Mouse (Mus musculus): ENCODE data around the gene 2700097O09Rik.
"Not testable (repeated sequence)": the region's sequence is repeated elsewhere in the genome, so short reads cannot be mapped to it uniquely, and the experiment has no call there.

The 2700097O09Rik gene

GRCm38 (mm10) chr12:55079726-55080600, at the start of gene 2700097O09Rik, which contains the start of gene Srp54a:
Gene 2700097O09Rik (minus strand): TSS chr12:55080110.
Gene Srp54a (plus strand): TSS chr12:55080262.
- DNase-seq (ENCODE audit: low spot score), result peak; percentile 94

GRCm38 (mm10) chr12:55124731-55125130, 44.8 kb upstream of the 2700097O09Rik start:
- DNase-seq (ENCODE audit: low spot score), result not testable (repeated sequence)

GRCm38 (mm10) chr12:55124242-55124641, 44.3 kb upstream of the 2700097O09Rik start, which contains the start of gene Fam177a:
Gene Fam177a (plus strand): TSS chr12:55124469.
- DNase-seq (ENCODE audit: low spot score), result not testable (repeated sequence)

- DNase-seq (ENCODE audit: low spot score), result not testable (repeated sequence)
Observed at GRCm38 (mm10) chr12:55112616-55113015, 32.7 kb upstream of the 2700097O09Rik start.

GRCm38 (mm10) chr12:55092127-55092526, 12.2 kb upstream of the 2700097O09Rik start:
- not testable (repeated sequence) for DNase-seq (ENCODE audit: low spot score)

GRCm38 (mm10) chr12:55080601-55080942, 662 bp upstream of the 2700097O09Rik start:
- DNase-seq (ENCODE audit: low spot score), result not testable (repeated sequence)

- DNase-seq (ENCODE audit: low spot score), result peak; percentile 6
Observed at GRCm38 (mm10) chr12:55078706-55079105, 1.2 kb downstream of the 2700097O09Rik start.

- DNase-seq (ENCODE audit: low spot score), result no peak
Observed at GRCm38 (mm10) chr12:55075296-55075695, 4.6 kb downstream of the 2700097O09Rik start.

GRCm38 (mm10) chr12:55073686-55074085, 6.2 kb downstream of the 2700097O09Rik start:
- no peak for DNase-seq (ENCODE audit: low spot score)

GRCm38 (mm10) chr12:55072495-55072894, 7.4 kb downstream of the 2700097O09Rik start:
- DNase-seq (ENCODE audit: low spot score), result no peak

- DNase-seq (ENCODE audit: low spot score), result no peak
Observed at GRCm38 (mm10) chr12:55062141-55062540, 17.8 kb downstream of the 2700097O09Rik start.

GRCm38 (mm10) chr12:55061006-55061405, 18.9 kb downstream of the 2700097O09Rik start:
- DNase-seq (ENCODE audit: low spot score), result no peak

- no peak for DNase-seq (ENCODE audit: low spot score)
Observed at GRCm38 (mm10) chr12:55060212-55060898, 19.6 kb downstream of the 2700097O09Rik start.

- no peak for DNase-seq (ENCODE audit: low spot score)
Observed at GRCm38 (mm10) chr12:55059812-55060211, 20.1 kb downstream of the 2700097O09Rik start.

- no peak for DNase-seq (ENCODE audit: low spot score)
Observed at GRCm38 (mm10) chr12:55058865-55059615, 20.9 kb downstream of the 2700097O09Rik start.

GRCm38 (mm10) chr12:55056703-55057102, 23.2 kb downstream of the 2700097O09Rik start:
- DNase-seq (ENCODE audit: low spot score), result no peak

GRCm38 (mm10) chr12:55054551-55055241, 25.2 kb downstream of the 2700097O09Rik start:
- no peak for DNase-seq (ENCODE audit: low spot score)

GRCm38 (mm10) chr12:55053267-55053666, 26.6 kb downstream of the 2700097O09Rik start:
- DNase-seq (ENCODE audit: low spot score), result no peak

GRCm38 (mm10) chr12:55051210-55052173, 28.4 kb downstream of the 2700097O09Rik start:
- DNase-seq (ENCODE audit: low spot score), result no peak

GRCm38 (mm10) chr12:55049731-55050353, 30.1 kb downstream of the 2700097O09Rik start:
- DNase-seq (ENCODE audit: low spot score), result no peak

All from T-cell, adult 2 months (primary cell).